Mouse (Mus musculus) megakaryocyte progenitor cell, adult 5-6 weeks (primary cell): ENCODE measurements around the gene Shcbp1l. TPM values are rescaled to one million over a fixed set of nuclear protein-coding genes. Genes with fewer than 3 reads are reported as not detected.
"Not testable (repeated sequence)": the region's sequence is repeated elsewhere in the genome, so short reads cannot be mapped to it uniquely, and the experiment has no call there.

ENCODE experiments used
- ATAC-seq: replicated peaks from 2 replicates; pipeline ENCODE4 v1.8.0; 2016; ENCODE audit warnings: mild to moderate bottlenecking, moderate TSS enrichment, inconsistent platforms; ENCODE audit not compliant: poor library complexity
- total RNA-seq, 2 experiments: library from RNA; stranded (forward) in 1 of 2; stranded (reverse) in 1 of 2; fragments of 157-497, 149-512 nt in 1 of 2; fragments of 200-1000 nt in 1 of 2; gene quantifications; 2 replicates each; pipeline versions ENCODE4 v1.2.3 to v1.2.4; 2015 to 2017

Gene Shcbp1l
- 0.71 and 0.94 TPM in 2 replicates for total RNA-seq (2015)
- 0.46 and 1.1 TPM in 2 replicates for total RNA-seq (2017)

- ATAC-seq: peak; percentile 91
Observed at GRCm38 (mm10) chr1:153424770-153425584, at the start of gene Shcbp1l. Gene Shcbp1l (plus strand): TSS chr1:153425162.

DNA sequence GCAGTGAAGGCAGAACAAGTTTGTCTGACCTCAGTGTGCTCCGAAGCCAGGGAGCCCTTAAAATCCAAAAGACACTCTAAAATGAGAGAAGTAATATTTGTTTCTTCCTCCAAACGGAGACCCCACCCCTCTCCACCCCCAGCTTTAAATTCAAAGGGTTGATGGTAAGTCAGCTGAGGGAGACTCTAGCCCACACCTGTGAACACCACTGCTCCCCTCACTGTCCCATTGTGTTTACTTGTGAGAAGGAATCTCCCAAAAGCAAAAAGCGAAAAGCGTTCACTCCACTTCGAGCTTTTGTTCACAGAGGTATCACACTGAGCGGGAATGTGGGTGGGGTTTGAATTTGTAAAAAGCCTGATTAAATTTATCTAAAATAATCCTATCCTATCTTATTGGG is 48.5 kb upstream of the Shcbp1l start:
- ATAC-seq: no peak

DNA sequence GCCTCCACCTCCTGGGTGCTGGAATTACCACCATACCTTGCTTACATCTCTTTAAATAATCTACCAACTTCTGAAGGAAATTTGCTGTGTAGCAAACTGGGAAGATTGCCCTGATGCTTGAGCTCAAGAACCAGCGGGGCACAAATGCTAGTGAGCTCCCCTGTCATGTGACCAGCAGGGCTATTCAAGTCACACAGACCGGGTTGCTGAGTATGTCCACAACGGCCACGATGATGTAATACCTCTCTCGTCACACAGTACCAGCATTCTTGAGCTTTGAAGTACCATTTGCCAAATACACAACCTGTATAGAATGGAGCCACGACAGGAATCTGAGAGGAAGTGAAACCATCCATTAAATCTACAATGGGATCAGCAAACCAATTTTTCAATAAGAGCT is 46.4 kb upstream of the Shcbp1l start:
- ATAC-seq: no peak

DNA sequence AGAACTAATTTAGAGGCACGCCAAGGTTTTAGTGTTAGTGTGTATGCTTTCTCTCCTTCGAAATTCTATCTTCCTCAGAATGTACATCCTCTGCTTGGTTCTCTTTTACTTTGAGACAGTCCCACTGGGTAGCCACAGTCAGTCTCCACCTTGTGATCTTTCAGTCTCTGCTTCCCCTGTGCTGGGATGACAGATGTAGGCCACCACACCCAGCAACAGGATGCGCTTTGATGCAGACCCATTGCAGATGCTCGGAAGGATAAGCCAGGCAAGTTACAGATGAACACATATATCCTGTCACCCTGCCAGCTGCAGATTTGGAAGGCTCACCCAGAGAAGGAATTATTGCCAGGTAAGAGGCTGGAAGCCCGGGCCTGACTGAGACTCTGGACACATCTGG is 45.1 kb upstream of the Shcbp1l start:
- ATAC-seq: no peak

- no peak for ATAC-seq
Observed at GRCm38 (mm10) chr1:153380746-153381282, 44.1 kb upstream of the Shcbp1l start.

- ATAC-seq: no peak
Observed at GRCm38 (mm10) chr1:153385081-153385480, 39.9 kb upstream of the Shcbp1l start.

GRCm38 (mm10) chr1:153385661-153386060 is 39.3 kb upstream of the Shcbp1l start:
- ATAC-seq: not testable (repeated sequence)

GRCm38 (mm10) chr1:153386271-153387069 is 38.5 kb upstream of the Shcbp1l start:
- peak; percentile 99 for ATAC-seq

- ATAC-seq: not testable (repeated sequence)
Observed at GRCm38 (mm10) chr1:153395706-153396105, 29.3 kb upstream of the Shcbp1l start.

DNA sequence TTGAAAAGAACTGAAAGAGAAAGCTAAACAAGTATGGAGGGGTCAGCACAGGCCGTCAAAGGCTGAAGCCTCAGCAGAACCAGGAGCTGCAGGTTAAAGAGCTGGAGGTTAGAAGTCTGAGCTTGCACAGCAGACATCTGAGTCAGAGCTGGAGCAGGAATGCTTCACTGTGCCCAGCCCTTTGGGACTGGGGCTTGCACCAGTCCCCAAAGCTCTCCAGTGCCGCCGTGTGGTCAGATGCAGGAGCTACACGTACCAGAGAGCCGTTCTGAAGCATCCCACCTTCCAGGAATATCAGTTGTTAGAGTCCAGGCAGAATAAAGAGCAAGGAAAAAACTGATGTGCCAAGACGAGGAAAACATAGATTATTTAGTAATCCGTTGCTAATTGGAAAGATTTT is 23.2 kb upstream of the Shcbp1l start:
- ATAC-seq: peak; percentile 98

DNA sequence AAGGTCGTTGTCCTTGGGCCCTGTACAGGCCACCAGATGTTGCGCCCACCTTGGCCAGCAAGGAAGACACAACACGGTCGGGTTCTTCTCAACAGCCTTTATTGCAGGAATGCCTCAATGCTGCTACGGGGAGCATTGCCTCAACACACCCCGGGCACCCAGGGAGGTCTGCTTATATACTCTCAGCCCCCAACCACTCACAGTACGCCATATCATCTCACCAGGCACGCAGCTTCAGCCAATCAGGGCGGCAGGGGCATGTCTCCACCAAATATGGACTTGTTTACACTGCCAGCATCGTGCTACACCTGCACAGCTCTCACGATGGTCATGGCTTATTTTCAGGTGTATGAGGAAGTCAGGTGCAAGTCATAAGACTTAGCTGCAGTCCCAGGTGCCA is 17.3 kb upstream of the Shcbp1l start:
- not testable (repeated sequence) for ATAC-seq

DNA sequence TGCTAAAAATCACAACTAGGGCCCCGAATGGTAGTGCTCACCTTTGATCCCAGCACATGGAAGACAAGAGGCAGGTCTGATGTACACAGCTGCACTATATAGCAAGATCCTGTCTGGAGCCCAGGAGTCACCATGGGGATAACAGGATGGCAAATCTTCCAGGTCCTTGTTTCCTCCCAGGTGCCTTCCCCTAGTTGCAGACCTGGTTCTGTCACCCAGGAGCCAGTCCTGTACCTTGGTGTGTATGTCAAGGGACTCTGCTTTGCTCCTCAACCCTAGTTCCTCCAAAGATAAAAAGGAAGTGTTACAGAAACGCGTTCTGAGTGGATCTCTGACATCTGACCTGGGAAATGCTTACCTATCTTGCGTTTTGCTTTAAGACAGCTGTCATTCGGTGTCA is 16.7 kb upstream of the Shcbp1l start:
- ATAC-seq: 0 out of 2 replicates have a peak, but pooled peaks have one; percentile 31

DNA sequence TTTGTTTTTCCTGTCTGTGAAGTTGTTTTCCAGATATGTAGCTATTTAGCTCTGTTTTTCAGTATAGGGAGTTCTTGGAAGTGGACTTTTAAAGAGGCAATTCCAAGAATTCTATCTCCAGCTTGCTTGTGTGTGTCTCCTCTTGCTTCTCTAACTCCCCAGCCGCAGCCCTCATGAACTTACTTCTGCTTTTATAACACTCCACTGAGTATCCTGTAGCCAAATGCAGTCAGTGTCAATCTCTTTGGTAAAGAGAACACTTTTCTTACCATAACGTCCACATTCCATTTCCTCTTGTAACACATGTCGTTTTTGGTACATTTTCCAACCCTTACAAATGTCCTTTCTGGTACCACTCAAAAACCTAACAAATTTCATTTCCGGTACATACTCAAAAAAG is 14.0 kb upstream of the Shcbp1l start:
- peak; percentile 64 for ATAC-seq

DNA sequence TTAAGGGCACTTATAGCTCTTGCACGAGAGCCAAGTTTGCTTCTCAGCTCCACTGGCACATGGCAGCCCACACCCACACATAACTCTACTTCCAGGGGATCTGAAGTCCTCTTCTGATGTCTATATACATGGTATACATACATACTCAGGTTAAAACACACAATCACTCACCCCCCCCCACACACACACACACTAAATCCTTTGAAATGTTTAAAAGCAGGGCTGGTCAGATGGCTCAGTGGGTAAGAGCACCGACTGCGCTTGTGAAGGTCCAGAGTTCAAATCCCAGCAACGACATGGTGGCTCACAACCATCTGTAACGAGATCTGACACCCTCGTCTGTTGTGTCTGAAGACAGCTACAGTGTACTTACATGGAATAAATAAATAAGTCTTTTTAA is 13.2 kb upstream of the Shcbp1l start:
- ATAC-seq: no peak

DNA sequence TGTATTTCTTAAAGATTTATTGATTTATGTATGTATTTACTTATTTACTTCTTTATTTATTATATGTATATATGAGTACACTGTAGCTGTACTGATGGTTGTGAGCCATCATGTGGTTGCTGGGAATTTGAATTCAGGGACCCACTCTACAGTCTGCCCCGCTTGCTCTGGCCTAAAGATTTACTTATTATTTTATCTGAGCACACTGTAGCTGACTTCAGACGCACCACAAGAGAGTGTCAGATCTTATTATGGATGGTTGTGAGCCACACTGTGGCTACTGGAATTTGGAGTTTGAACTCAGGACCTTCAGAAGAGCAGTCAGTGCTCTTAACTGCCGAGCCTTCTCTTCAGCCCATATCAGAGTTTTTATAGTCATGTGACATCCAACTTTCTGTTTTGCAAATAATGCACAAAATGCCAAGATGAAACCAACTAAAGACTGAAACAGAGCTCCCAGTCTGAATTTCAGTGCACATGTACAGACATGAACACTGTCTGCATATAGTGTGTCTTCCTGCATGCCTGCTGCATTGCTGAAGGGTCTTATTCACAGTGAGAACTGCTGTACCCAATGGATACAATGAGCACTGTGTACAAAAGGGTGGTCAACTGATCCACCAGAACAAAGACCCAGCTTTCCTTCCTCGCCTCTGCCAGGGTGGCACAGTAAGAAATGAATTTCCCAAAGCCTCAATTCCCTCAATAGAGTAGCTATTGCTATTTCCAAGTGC is 12.1 kb upstream of the Shcbp1l start:
- ATAC-seq: not testable (repeated sequence)

DNA sequence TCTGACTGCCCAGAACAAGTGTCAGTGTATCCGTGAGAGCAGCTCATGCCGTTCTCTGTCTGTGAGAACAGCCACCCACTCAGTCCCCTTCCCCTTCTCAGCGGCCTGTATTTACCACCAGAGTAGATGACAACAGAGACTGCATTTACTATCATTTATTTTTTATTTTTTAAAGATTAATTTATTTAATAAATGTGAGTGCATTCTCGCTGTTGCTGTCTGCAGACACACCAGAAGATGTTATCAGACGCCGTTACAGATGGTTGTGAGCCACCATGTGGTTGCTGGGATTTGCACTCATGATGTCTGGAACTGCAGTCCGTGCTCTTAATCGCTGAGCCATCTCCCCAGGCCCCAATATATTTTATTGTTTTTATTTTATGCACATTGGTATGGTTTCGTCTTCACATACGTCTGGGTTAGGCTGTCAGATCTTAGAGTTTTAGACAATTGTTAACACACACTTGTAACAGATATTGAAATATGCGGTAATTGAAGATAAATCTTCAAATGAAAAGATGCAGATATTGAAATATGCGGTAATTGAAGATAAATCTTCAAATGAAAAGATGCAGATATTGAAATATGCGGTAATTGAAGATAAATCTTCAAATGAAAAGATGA is 11.5 kb upstream of the Shcbp1l start:
- not testable (repeated sequence) for ATAC-seq

GRCm38 (mm10) chr1:153414114-153414723 is 10.7 kb upstream of the Shcbp1l start:
- ATAC-seq: peak; percentile 69

- ATAC-seq: peak; percentile 70
Observed at GRCm38 (mm10) chr1:153414962-153415361, 10.0 kb upstream of the Shcbp1l start.

- ATAC-seq: peak; percentile 62
Observed at GRCm38 (mm10) chr1:153415742-153416141, 9.2 kb upstream of the Shcbp1l start.

GRCm38 (mm10) chr1:153416271-153416832 is 8.6 kb upstream of the Shcbp1l start:
- not testable (repeated sequence) for ATAC-seq
